Mouse (Mus musculus): ENCODE data around the gene 4930451I11Rik.

The 4930451I11Rik gene

GRCm38 (mm10) chr7:126831539-126831938 is at the start of gene 4930451I11Rik:
4930451I11Rik (minus strand) TSS chr7:126831639.
- DNase-seq = no peak

DNA sequence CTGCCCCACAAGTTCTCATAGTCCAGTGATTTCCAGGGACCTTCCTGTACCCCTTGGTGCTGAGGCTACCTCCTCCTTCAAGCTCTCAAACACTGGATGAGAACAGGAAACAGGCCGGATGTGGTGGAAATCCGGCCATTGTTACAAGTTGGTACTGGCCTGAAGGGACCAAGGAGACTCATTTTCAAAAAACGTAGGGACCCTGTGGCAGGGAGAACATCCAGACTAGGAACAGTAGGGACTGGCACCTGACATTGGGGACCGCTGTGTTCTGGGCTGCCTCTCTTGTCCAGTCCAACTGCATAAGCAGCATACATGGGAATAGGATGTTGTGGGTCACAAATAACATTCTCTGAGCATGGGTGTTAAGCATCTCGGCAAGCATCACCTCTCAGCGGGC is 49.6 kb upstream of the 4930451I11Rik start:
- peak; percentile 51 for DNase-seq

GRCm38 (mm10) chr7:126877239-126877638 is 45.8 kb upstream of the 4930451I11Rik start:
- no peak for DNase-seq

DNA sequence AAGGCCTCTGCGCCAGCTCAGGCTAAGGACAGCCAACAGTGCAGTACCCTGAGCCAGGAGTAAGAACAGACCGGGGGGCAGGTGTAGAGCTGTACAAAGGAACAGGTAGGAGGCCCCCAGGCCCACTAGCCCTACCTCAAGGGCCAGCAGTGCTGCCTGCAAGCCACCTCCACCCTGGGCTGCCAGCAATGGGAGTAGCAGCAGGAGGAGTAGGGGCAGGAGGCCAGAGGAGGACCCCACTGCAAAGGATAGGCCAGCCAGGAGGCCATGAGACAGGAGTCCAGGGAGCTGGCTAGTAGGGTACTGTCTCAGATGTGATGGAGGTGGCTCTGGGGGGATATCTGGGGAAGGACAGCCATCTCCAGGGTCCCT is 39.1 kb upstream of the 4930451I11Rik start:
- DNase-seq = no peak

- no peak for DNase-seq
Measured at GRCm38 (mm10) chr7:126869780-126870519, 38.5 kb upstream of the 4930451I11Rik start.

DNA sequence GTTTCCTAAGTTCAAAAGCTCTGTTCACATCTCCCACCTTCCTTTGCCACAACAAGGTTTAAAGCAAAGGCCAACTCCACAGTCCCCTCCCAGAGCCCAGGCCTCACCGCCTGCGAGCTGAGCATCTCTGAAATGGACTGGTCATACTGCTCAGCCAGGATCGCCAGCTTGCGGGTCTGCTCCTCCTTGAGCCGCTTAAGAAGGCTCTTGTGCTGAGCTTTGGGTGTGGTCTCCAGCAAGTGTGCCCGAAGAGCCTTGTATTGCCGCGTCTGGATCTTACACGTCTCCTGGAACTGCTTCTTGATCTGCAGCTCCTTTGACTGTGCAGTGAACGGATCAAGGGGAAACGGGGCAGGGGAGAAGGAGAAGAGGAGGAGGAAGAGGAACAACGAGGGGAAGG is 36.6 kb upstream of the 4930451I11Rik start:
- no peak for DNase-seq

- DNase-seq = no peak
Measured at GRCm38 (mm10) chr7:126867534-126867933, 36.1 kb upstream of the 4930451I11Rik start.

- DNase-seq = no peak
Measured at GRCm38 (mm10) chr7:126863791-126864190, 32.4 kb upstream of the 4930451I11Rik start.

DNA sequence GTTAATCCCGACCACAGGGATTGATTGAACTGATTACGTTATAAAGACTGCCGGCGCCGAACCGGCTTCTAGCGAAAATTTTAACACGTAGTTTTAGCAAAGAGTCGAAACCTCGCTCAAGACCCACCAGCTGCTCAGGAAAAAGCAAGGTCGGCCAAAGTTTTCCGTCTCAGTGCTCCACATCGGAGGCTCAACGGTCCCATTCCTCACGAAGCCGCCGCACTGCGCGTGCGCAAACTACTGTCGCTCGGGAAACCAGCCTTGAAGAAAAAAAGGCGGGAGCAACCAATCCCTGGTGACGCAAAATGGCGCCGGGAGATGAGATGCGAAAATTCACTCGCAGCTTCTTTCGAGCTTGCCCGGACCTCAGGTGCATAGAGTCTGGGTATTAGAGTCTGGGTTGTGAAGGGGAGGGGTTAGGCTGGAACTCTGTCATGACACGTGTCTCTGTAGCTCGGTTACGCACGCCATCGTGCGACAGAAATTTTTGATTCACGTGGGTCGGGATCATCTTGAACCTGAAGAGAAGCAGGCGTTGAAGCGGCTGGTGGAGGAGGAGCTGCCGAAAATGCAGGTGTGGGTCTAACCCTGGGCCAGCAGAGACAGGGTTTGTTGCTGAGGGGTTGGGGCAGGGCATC is 30.8 kb upstream of the 4930451I11Rik start, which contains the start of gene Ino80e:
Gene Ino80e, minus strand, starts transcription at position 231 of the 638 bp plus-strand sequence.
- DNase-seq = peak; percentile 96

- DNase-seq = peak; percentile 97
Measured at GRCm38 (mm10) chr7:126861429-126862130, 30.1 kb upstream of the 4930451I11Rik start, which contains the start of gene Hirip3. Hirip3 (plus strand) TSS chr7:126861972.

DNA sequence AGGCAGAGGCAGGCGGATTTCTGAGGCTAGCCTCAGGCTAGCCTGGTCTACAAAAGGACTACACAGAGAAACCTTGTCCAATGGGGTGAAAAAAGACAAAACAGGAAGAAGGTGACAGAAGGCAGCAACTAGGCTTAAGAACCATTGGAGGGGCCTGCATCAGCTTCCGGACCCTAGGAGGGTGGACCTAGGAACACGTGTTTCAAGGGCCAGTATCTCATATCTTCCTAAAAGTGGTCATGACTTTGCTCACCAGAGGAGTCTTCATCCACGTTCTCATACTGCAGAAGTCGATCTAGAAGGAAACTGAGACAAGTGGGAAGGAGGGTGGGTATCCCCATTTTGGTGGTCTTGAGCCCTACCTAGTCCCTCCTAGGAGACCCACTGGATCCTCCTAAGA is 29.5 kb upstream of the 4930451I11Rik start:
- DNase-seq = no peak

- DNase-seq = no peak
Measured at GRCm38 (mm10) chr7:126856741-126857420, 25.4 kb upstream of the 4930451I11Rik start.

GRCm38 (mm10) chr7:126855641-126856040 is 24.2 kb upstream of the 4930451I11Rik start:
- DNase-seq = no peak

- peak; percentile 70 for DNase-seq
Measured at GRCm38 (mm10) chr7:126853454-126853853, 22.0 kb upstream of the 4930451I11Rik start.

DNA sequence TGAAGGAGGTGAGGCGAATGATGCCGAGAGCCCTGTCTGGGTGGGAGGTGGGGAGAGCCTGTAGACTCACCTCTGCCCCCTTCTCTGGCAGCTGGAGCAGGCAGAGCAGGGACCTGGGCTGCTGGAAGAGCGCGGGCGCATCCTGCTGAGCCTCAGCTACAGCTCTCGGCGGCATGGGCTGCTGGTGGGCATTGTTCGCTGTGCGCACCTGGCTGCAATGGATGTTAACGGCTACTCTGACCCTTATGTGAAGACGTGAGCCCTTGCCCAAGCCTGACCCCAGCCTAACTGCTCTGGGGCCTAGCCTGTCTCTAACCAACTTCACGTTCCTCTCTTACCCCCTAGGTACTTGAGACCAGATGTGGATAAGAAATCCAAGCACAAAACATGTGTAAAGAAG is 19.8 kb upstream of the 4930451I11Rik start:
- no peak for DNase-seq

DNA sequence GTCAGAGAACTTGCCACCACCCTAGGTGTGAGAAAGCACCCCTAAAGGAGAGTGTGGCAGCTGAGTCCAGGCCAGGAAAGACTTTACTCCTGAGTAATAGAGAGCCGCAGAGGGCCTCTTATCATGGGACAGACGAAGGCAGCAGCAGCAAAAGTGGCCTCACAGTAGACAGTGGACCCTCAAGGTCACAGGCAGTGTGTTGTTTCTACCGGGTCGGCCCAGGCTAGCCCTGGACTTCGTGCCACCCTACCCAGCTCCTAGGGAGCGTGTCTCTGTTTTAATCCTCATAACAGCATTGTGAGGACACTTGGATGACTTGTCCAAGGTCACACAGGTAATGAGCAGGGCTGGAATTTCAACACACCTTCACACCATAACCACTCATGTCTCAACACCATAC is 18.7 kb upstream of the 4930451I11Rik start:
- no peak for DNase-seq

- DNase-seq = no peak
Measured at GRCm38 (mm10) chr7:126848794-126849193, 17.4 kb upstream of the 4930451I11Rik start.

DNA sequence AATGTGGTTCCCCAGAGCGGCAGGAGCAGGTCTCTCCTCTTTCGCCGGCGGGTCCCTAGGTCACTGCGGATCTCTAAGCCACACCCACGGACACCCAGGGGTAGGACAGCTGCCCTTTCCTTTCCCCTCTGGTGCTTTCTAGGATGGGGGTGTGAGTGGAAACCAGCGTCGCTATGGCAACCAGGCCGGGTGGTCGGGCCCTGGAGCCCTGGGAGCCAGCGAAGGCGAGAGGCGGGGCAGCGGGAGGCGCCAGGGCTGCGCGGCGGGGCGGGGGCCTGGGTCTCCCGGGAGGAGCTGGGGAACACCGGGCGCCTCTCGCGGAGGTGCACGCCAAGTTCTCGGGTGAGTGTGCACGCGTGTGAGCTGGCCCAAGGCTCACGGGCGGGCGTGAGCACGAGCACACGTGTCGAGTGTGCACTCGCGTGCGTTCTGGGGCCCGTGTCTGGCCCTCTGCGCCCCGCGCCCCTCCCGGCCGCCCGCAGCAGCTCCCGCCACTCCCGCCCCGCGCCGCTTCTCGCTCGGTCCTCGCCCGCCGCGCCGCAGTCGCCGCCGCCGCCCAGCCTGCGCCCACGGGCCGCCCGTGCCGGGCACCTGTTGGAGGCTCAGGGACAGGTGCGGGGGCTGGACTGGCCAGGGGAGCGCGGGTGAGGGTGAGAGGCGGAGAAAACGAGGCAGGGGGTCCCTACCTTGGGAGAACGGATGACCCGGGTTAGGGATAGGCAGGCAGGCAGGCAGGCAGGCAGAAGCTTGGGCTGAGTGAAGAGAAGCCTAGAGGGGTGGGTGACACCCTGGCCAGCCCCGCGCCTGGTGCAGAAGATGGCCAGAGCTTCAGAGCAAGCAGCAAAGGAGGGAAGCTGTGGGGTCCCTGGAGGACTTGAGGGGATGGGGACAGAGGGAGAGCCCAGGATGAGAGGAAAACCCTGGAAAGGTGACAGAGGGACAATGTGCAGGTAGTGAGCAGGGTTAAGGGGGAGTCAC is 16.3 kb upstream of the 4930451I11Rik start:
- no peak for DNase-seq

DNA sequence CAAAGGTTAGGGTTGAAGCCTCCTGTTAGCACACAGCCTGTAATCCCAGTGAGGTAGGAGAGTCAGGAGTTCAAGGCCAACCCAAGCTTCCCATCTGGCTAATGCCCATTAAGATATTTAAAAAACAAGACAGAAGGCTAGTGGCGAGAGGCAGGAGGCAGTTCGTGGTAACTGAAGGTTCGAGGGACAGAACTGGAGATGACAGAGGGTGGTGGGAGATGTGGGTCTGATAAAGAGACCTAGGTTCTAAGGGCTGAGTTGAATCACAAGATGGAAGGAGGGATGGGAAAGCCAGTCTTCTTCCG is 15.6 kb upstream of the 4930451I11Rik start, which contains the start of gene Doc2a:
Gene Doc2a, plus strand, starts transcription at position 301 of the 305 bp plus-strand sequence.
- DNase-seq = no peak

DNA sequence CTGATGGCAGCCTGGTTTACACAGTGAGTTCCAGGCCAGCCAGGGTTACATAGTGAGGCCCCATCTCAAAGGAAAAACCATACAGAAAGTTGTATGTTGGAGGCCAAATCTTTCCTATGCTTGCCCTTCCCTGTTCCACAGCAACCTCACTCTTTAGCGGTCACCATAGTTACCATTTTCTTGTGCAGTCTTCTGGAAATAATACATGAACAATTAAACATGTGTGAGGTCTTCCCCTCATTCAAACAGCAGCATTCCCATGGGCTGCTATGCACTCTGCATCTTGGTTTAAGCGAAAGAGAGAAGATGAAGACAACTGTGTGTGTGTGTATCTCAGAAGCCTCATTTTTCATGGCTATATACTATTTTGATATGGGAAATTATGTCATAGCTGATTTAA is 14.1 kb upstream of the 4930451I11Rik start:
- DNase-seq = no peak

- DNase-seq = no peak
Measured at GRCm38 (mm10) chr7:126843276-126843675, 11.8 kb upstream of the 4930451I11Rik start.

DNA sequence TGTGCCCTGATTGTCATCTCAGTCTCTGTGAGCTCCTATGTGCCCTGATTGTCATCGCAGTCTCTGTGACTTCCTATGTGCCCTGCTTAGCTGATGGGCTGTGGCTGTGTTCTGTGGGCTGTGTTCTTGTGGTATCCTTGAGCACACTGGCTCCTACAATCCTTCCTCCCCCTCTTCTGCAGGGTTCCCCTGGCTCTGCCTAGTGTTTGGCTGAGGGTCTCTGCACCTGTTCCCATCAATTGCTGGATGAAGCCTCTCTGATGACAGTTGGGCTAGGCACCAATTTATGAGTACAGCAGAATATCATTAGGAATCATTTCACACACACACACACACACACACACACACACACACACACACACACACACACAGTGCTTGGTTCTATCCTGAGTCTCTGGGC is 1.9 kb upstream of the 4930451I11Rik start:
- no peak for DNase-seq

Data from kidney, adult 18-20 months (tissue).